Mouse (Mus musculus) spleen, postnatal 36 days (tissue): ENCODE measurements at regions not wholly inside any gene's neighbourhood (a gene's known extent, or its start where the extent isn't known, plus 50 kb on each side); places are given as distances from the start of the nearest gene placed in this dataset.
A peak's percentile ranks its signal among the peaks of the same experiment; 100 is the strongest.

ENCODE experiments used
- DNase-seq, 2 experiments: peaks; one replicate each; pipeline ENCODE4 v3.0.0; 2022; ENCODE audit warnings: low spot score in 2 of 2, mixed read lengths in 1 of 2

GRCm38 (mm10) chr1:73799246-73799645 lies 325.0 kb downstream of the Tns1 start:
- DNase-seq = no peak

GRCm38 (mm10) chr1:73797858-73798257 lies 326.4 kb downstream of the Tns1 start:
- no peak for DNase-seq

- DNase-seq = no peak
Observed at GRCm38 (mm10) chr1:73797413-73797812, 326.8 kb downstream of the Tns1 start.

- no peak for DNase-seq
Observed at GRCm38 (mm10) chr1:73793871-73794270, 330.4 kb downstream of the Tns1 start.

GRCm38 (mm10) chr1:73793256-73793655 lies 331.0 kb downstream of the Tns1 start:
- DNase-seq = no peak

GRCm38 (mm10) chr1:73792311-73792710 lies 331.9 kb downstream of the Tns1 start:
- no peak for DNase-seq

GRCm38 (mm10) chr1:73787666-73788065 lies 336.6 kb downstream of the Tns1 start:
- DNase-seq = no peak

GRCm38 (mm10) chr1:73787224-73787623 lies 337.0 kb downstream of the Tns1 start:
- DNase-seq = no peak

- no peak for DNase-seq
Observed at GRCm38 (mm10) chr1:73783303-73783702, 340.9 kb downstream of the Tns1 start.

GRCm38 (mm10) chr1:73782871-73783270 lies 341.4 kb downstream of the Tns1 start:
- DNase-seq = no peak

- no peak for DNase-seq
Observed at GRCm38 (mm10) chr1:73771773-73772172, 352.5 kb downstream of the Tns1 start.

- DNase-seq = no peak
Observed at GRCm38 (mm10) chr1:73770631-73771030, 353.6 kb downstream of the Tns1 start.

- no peak for DNase-seq
Observed at GRCm38 (mm10) chr1:73764611-73765333, 359.5 kb downstream of the Tns1 start.

- DNase-seq = no peak
Observed at GRCm38 (mm10) chr1:73758110-73759061, 365.9 kb downstream of the Tns1 start.

GRCm38 (mm10) chr1:73755791-73756190 lies 368.5 kb downstream of the Tns1 start:
- no peak for DNase-seq

- no peak for DNase-seq
Observed at GRCm38 (mm10) chr1:73754928-73755327, 369.3 kb downstream of the Tns1 start.

- peak; percentile 59 to 77 for DNase-seq
Observed at GRCm38 (mm10) chr1:73753157-73753556, 371.1 kb downstream of the Tns1 start.

GRCm38 (mm10) chr1:73748702-73749101 lies 375.5 kb downstream of the Tns1 start:
- no peak for DNase-seq

GRCm38 (mm10) chr1:73744555-73745234 lies 379.6 kb downstream of the Tns1 start:
- no peak for DNase-seq

GRCm38 (mm10) chr1:73743737-73744554 lies 380.3 kb downstream of the Tns1 start:
- DNase-seq = no peak

- peak in 1 of 2 experiments; percentile 13 for DNase-seq
Observed at GRCm38 (mm10) chr1:73737083-73737482, 387.2 kb downstream of the Tns1 start.
